Mouse (Mus musculus): ENCODE results near the gene Ifrd2. TPM values are rescaled to one million over a fixed set of nuclear protein-coding genes. Genes with fewer than 3 reads are reported as not detected.
"Not testable (repeated sequence)": the region's sequence is repeated elsewhere in the genome, so short reads cannot be mapped to it uniquely, and the experiment has no call there.

Ifrd2 gene
- polyA plus RNA-seq, 1 experiment from 2014 or later: 55.0 TPM

- H3K4me3 ChIP-seq: peak overlapping the region; percentile 83
- peak overlapping the region; percentile 96; the same call in 1 of the 2 replicates for H3K27ac ChIP-seq
- WGBS: 94% methylated on average over 21 of the region's 21 CpGs
- peaks cover 62% of the 10 kb centered on the region for H3K36me3 ChIP-seq
- no peaks in the 10 kb centered on the region for H3K27me3 ChIP-seq (ENCODE audit: low read depth, poor library complexity, severe bottlenecking)
- H3K9me3 ChIP-seq (replicated peaks): no peaks in the 10 kb centered on the region
- no peak for DNase-seq (ENCODE audit: low spot score)
- peaks cover 56% of the 10 kb centered on the region for H3K4me1 ChIP-seq
Observed at GRCm38 (mm10) chr9:107570845-107571244, 16.6 kb upstream of the Ifrd2 start.

- DNase-seq (ENCODE audit: low spot score): no peak
- Histone ChIP-seq H3K27me3 (ENCODE audit: low read depth, poor library complexity, severe bottlenecking) (no peaks in the 10 kb centered on the region), H3K4me3 (peak overlapping the region; percentile 83; the same call in 1 of the 2 replicates), H3K4me1 (peaks cover 58% of the 10 kb centered on the region), H3K36me3 (peaks cover 56% of the 10 kb centered on the region), H3K9me3 (replicated peaks) (no peaks in the 10 kb centered on the region), H3K27ac (no peak overlapping the region; the same call in 1 of the 2 replicates)
- WGBS: 95% methylated on average over 22 of the region's 22 CpGs
Observed at GRCm38 (mm10) chr9:107571534-107572326, 15.7 kb upstream of the Ifrd2 start.

- Histone ChIP-seq H3K4me1 (peaks cover 58% of the 10 kb centered on the region), H3K27ac (no peak overlapping the region), H3K4me3 (0 out of 2 replicates have a peak overlapping the region, but pooled peaks have one; percentile 83), H3K36me3 (peaks cover 56% of the 10 kb centered on the region), H3K27me3 (ENCODE audit: low read depth, poor library complexity, severe bottlenecking) (no peaks in the 10 kb centered on the region), H3K9me3 (replicated peaks) (no peaks in the 10 kb centered on the region)
- WGBS: 100% methylated on average over 2 of the region's 2 CpGs
- no peak for DNase-seq (ENCODE audit: low spot score)
Observed at GRCm38 (mm10) chr9:107572327-107572662, 15.1 kb upstream of the Ifrd2 start.

GRCm38 (mm10) chr9:107573774-107574173 lies 13.7 kb upstream of the Ifrd2 start:
- WGBS: 84% methylated on average over 6 of the region's 6 CpGs
- Histone ChIP-seq H3K36me3 (peaks cover 59% of the 10 kb centered on the region), H3K4me1 (peaks cover 57% of the 10 kb centered on the region)

GRCm38 (mm10) chr9:107575579-107576356 lies 11.7 kb upstream of the Ifrd2 start:
- Histone ChIP-seq H3K9me3 (replicated peaks) (no peaks in the 10 kb centered on the region), H3K27me3 (ENCODE audit: low read depth, poor library complexity, severe bottlenecking) (no peaks in the 10 kb centered on the region), H3K27ac (peak overlapping the region; percentile 84), H3K36me3 (peaks cover 60% of the 10 kb centered on the region), H3K4me3 (0 out of 2 replicates have a peak overlapping the region, but pooled peaks have one; percentile 46), H3K4me1 (peaks cover 62% of the 10 kb centered on the region)
- no peak for DNase-seq (ENCODE audit: low spot score)
- 83% methylated on average over 14 of the region's 14 CpGs for WGBS

More at GRCm38 (mm10) chr9:107573774-107574173, 13.7 kb upstream of the Ifrd2 start:
- H3K27ac ChIP-seq; H3K27me3 ChIP-seq (ENCODE audit: low read depth, poor library complexity, severe bottlenecking); H3K9me3 ChIP-seq (replicated peaks); DNase-seq (ENCODE audit: low spot score); H3K4me3 ChIP-seq: not testable (repeated sequence)

- peaks cover 52% of the 10 kb centered on the region for H3K36me3 ChIP-seq
- peak within 1 kb of the TSS; percentile 84 for H3K27ac ChIP-seq
- DNase-seq (ENCODE audit: low spot score): peak; percentile 88
- no peaks in the 10 kb centered on the region for H3K27me3 ChIP-seq (ENCODE audit: low read depth, poor library complexity, severe bottlenecking)
- WGBS: 33% methylated on average over 16 of the region's 16 CpGs
- peak within 1 kb of the TSS; percentile 46 for H3K4me3 ChIP-seq
- peaks cover 61% of the 10 kb centered on the region for H3K4me1 ChIP-seq
- no peaks in the 10 kb centered on the region for H3K9me3 ChIP-seq (replicated peaks)
Observed at GRCm38 (mm10) chr9:107576357-107577107, 10.9 kb upstream of the Ifrd2 start, which contains the start of gene Hyal1. Hyal1 (plus strand) TSS chr9:107576927.

- Histone ChIP-seq H3K4me1 (peaks cover 60% of the 10 kb centered on the region), H3K9me3 (replicated peaks) (no peaks in the 10 kb centered on the region), H3K4me3 (peak overlapping the region; percentile 46), H3K36me3 (peaks cover 43% of the 10 kb centered on the region), H3K27me3 (ENCODE audit: low read depth, poor library complexity, severe bottlenecking) (no peaks in the 10 kb centered on the region), H3K27ac (0 out of 2 replicates have a peak overlapping the region, but pooled peaks have one; percentile 11)
- WGBS: 95% methylated on average over 10 of the region's 10 CpGs
- no peak for DNase-seq (ENCODE audit: low spot score)
Observed at GRCm38 (mm10) chr9:107577871-107578270, 9.6 kb upstream of the Ifrd2 start.

GRCm38 (mm10) chr9:107578587-107578986 lies 8.9 kb upstream of the Ifrd2 start, which contains the start of gene Naa80:
Naa80 (plus strand) TSS chr9:107578887.
- Histone ChIP-seq H3K4me1 (peaks cover 64% of the 10 kb centered on the region), H3K9me3 (replicated peaks) (no peaks in the 10 kb centered on the region), H3K4me3 (peak within 1 kb of the TSS; percentile 61), H3K36me3 (peaks cover 43% of the 10 kb centered on the region), H3K27me3 (ENCODE audit: low read depth, poor library complexity, severe bottlenecking) (no peaks in the 10 kb centered on the region), H3K27ac (peak within 1 kb of the TSS; percentile 89)
- WGBS: 86% methylated on average over 3 of the region's 3 CpGs
- no peak for DNase-seq (ENCODE audit: low spot score)

GRCm38 (mm10) chr9:107579023-107579900 lies 8.2 kb upstream of the Ifrd2 start:
- H3K4me3 ChIP-seq: peak overlapping the region; percentile 61
- WGBS: 96% methylated on average over 14 of the region's 14 CpGs
- H3K27ac ChIP-seq: peak overlapping the region; percentile 89
- H3K4me1 ChIP-seq: peaks cover 64% of the 10 kb centered on the region
- H3K36me3 ChIP-seq: peaks cover 44% of the 10 kb centered on the region
- H3K9me3 ChIP-seq (replicated peaks): no peaks in the 10 kb centered on the region
- no peak for DNase-seq (ENCODE audit: low spot score)
- no peaks in the 10 kb centered on the region for H3K27me3 ChIP-seq (ENCODE audit: low read depth, poor library complexity, severe bottlenecking)

GRCm38 (mm10) chr9:107580501-107581317 lies 6.7 kb upstream of the Ifrd2 start, which contains the start of gene Hyal3:
Hyal3 (plus strand) TSS chr9:107580818.
- under 1% methylated on average over 32 of the region's 32 CpGs for WGBS
- H3K4me1 ChIP-seq: peaks cover 60% of the 10 kb centered on the region

GRCm38 (mm10) chr9:107581584-107581983 lies 5.9 kb upstream of the Ifrd2 start:
- peaks cover 57% of the 10 kb centered on the region for H3K4me1 ChIP-seq
- WGBS: 80% methylated on average over 4 of the region's 4 CpGs
- H3K9me3 ChIP-seq (replicated peaks): no peaks in the 10 kb centered on the region

More at GRCm38 (mm10) chr9:107580501-107581317, 6.7 kb upstream of the Ifrd2 start, which contains the start of gene Hyal3:
- peak within 1 kb of the TSS; percentile 61 for H3K4me3 ChIP-seq
- no peaks in the 10 kb centered on the region for H3K9me3 ChIP-seq (replicated peaks)
- peak within 1 kb of the TSS; percentile 89 for H3K27ac ChIP-seq
- DNase-seq (ENCODE audit: low spot score): peak; percentile 78
- peaks cover 35% of the 10 kb centered on the region for H3K36me3 ChIP-seq
- no peaks in the 10 kb centered on the region for H3K27me3 ChIP-seq (ENCODE audit: low read depth, poor library complexity, severe bottlenecking)

More at GRCm38 (mm10) chr9:107581584-107581983, 5.9 kb upstream of the Ifrd2 start:
- peak overlapping the region; percentile 89 for H3K27ac ChIP-seq
- H3K27me3 ChIP-seq (ENCODE audit: low read depth, poor library complexity, severe bottlenecking): no peaks in the 10 kb centered on the region
- peak overlapping the region; percentile 61 for H3K4me3 ChIP-seq
- peaks cover 35% of the 10 kb centered on the region for H3K36me3 ChIP-seq
- DNase-seq (ENCODE audit: low spot score): no peak

Measured in limb, embryonic 10.5 days (tissue).